Mouse (Mus musculus) CH12.LX (cell line): ENCODE data around the gene Kirrel3.

ENCODE experiments used
- CTCF ChIP-seq, 2 experiments: IDR thresholded peaks in 1 of 2; conservative IDR thresholded peaks in 1 of 2; 2 replicates each; pipeline ENCODE4 v1.5.1; 2011 to 2012; ENCODE audit warnings: low read depth in 2 of 2, low read length in 2 of 2, improper control_type of control experiment in 1 of 2, inconsistent platforms in 1 of 2, mild to moderate bottlenecking in 1 of 2, moderate library complexity in 1 of 2
- ELF1 ChIP-seq: IDR thresholded peaks from 2 replicates; pipeline ENCODE4 v1.6.1; 2014; ENCODE audit warnings: low read depth, mild to moderate bottlenecking, inconsistent platforms, low read length, improper control_type of control experiment
- EP300 ChIP-seq: IDR thresholded peaks from 2 replicates; pipeline ENCODE4 v1.6.1; 2011; ENCODE audit warnings: low read length, improper control_type of control experiment
- HCFC1 ChIP-seq: IDR thresholded peaks from 2 replicates; pipeline ENCODE4 v1.6.1; 2012; ENCODE audit warnings: low read depth, mild to moderate bottlenecking, inconsistent platforms, low read length, improper control_type of control experiment
- PAX5 ChIP-seq: IDR thresholded peaks from 2 replicates; pipeline ENCODE4 v1.6.1; 2012; ENCODE audit warnings: low read length, inconsistent platforms, mixed read lengths
- UBTF ChIP-seq: IDR thresholded peaks from 2 replicates; pipeline ENCODE4 v1.6.1; 2012; ENCODE audit warnings: low read depth, mild to moderate bottlenecking, inconsistent platforms, low read length, improper control_type of control experiment, moderate library complexity

DNA sequence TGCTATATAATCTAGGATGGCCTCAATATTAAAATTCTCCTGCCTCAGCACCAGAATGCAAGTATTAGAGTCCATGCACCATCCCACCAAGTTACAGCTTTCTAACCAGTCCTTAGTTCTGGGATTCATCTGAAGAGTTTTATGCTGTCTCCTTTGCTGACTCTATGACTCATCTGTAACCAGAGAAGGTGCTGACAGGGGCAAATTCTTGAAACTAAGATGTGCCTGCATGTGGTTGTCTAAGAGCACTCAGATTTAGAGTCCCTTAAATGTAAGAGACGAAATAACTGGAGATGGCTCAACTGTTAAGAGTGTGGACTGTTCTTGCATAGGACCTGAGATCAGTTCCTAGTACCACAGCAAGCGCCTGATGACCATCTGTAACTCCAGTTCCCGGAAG lies 295.7 kb downstream of the Kirrel3 start:
- TF ChIP-seq CTCF (conservative IDR thresholded peaks at IDR 0.05 in 1 of 2, IDR thresholded peaks at IDR 0.05 in 1 of 2; ENCODE audit: low read depth in 2 of 2, low read length in 2 of 2): no peak
- no peak for TF ChIP-seq EP300
- no peak for TF ChIP-seq PAX5
- no peak for TF ChIP-seq ELF1
- no peak for TF ChIP-seq UBTF
- no peak for TF ChIP-seq HCFC1
